Mouse (Mus musculus) splenic B cell, adult 2 months (primary cell): Measurements from ENCODE around the gene Ttll3.

Experiments used
- DNase-seq: peaks from one replicate; pipeline ENCODE4 v3.0.0-alpha.2; 2011; ENCODE audit warnings: low read depth, low spot score
- H3K27me3 ChIP-seq: 2 replicates; pipeline ENCODE4 v1.6.1; 2012; ENCODE audit warnings: mild to moderate bottlenecking, low read length, moderate library complexity, mixed read lengths; ENCODE audit not compliant: control insufficient read depth, poor library complexity, insufficient read depth, severe bottlenecking
- H3K36me3 ChIP-seq: 2 replicates; pipeline ENCODE4 v1.6.1; 2012; ENCODE audit warnings: mild to moderate bottlenecking, low read length, moderate library complexity, mixed read lengths; ENCODE audit not compliant: control insufficient read depth, poor library complexity, insufficient read depth, severe bottlenecking

Ttll3 gene

GRCm38 (mm10) chr6:113392387-113393071 is 3.5 kb downstream of the Ttll3 start:
- H3K36me3 ChIP-seq, result peaks cover 8% of the 10 kb centered on the region
- DNase-seq, result no peak
- no peaks in the 10 kb centered on the region for H3K27me3 ChIP-seq

GRCm38 (mm10) chr6:113393951-113394350 is 4.9 kb downstream of the Ttll3 start:
- DNase-seq, result no peak
- H3K36me3 ChIP-seq, result peaks cover 5% of the 10 kb centered on the region
- H3K27me3 ChIP-seq, result no peaks in the 10 kb centered on the region

GRCm38 (mm10) chr6:113394811-113395210 is 5.8 kb downstream of the Ttll3 start:
- H3K36me3 ChIP-seq, result peaks cover 4% of the 10 kb centered on the region
- H3K27me3 ChIP-seq, result no peaks in the 10 kb centered on the region
- no peak for DNase-seq

DNA sequence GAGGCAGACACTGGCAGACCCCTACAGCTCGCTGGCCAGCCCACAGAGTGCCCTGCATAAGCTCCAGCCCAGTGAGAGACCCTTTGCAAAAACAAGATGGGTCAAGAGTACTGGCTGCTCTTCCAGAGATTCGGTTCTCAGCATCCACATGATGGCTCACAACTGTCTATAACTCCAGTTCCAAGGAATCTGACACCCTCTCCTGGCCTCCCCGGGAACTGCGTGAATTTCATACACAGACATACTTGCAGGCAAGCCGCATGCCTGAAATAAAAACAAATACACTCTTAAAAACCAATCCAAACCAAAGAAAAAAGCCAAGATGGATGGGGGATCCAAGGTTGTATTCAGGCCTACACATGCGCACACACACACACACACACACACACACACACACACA is 6.4 kb downstream of the Ttll3 start:
- peaks cover 8% of the 10 kb centered on the region for H3K36me3 ChIP-seq
- DNase-seq, result no peak
- no peaks in the 10 kb centered on the region for H3K27me3 ChIP-seq

DNA sequence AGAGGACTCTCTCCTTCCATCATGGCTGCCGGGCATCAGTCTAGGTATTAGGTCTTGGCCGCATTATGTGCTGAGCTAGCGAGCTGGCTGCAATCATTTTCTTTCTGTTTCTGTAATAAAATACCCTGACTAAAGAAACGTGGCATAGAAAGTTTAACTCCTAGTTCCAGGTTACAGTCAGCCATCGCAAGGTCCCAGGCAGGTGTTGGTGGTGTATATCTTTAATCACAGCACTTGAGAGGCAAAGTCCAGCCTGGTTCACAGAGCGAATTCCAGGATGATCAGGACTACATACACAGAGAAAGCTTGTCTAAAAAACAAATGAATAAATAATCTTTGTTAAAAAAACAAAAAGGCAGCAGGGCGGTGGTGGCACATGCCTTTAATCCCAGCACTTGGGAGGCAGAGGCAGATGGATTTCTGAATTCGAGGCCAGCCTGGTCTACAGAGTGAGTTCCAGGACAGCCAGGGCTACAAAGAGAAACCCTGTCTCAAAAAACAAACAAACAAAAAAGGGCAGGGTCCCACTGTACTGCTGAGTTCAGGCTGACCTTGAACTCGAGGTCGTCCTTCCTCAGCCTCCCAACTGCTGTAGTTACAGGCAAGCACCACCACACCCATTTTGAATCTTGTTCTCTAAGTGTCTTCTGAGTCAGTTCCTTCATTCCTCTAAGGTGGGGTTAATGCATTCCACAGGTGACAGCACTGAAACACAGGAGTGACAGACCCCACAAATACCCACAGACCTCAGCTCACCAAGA is 7.4 kb downstream of the Ttll3 start:
- H3K27me3 ChIP-seq, result no peaks in the 10 kb centered on the region
- peaks cover 6% of the 10 kb centered on the region; the same call in 1 of the 2 replicates for H3K36me3 ChIP-seq
- no peak for DNase-seq

DNA sequence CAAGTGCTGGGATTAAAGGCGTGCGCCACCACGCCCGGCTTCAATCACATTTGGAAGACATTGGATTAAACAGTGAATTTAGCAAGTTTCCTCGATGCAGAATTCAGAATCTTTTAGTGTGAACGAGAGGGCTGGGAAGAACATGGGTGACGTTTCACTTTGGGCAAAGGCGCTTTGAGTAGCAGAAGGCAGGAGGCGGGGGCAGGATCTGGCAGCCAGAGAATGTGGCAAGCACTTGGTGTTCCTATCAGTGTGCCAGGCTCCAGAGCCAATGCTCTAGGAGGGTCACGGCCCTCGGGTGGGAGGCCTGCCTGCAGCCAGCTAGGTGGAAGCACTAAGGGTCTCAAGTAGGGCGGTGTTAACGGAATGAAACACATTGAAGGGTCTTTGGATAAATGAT is 13.0 kb downstream of the Ttll3 start:
- no peak for DNase-seq
- no peaks in the 10 kb centered on the region for H3K27me3 ChIP-seq
- peaks cover 6% of the 10 kb centered on the region for H3K36me3 ChIP-seq

GRCm38 (mm10) chr6:113404649-113405448 is 15.8 kb downstream of the Ttll3 start:
- no peak for DNase-seq
- H3K36me3 ChIP-seq, result peaks cover 5% of the 10 kb centered on the region
- H3K27me3 ChIP-seq, result no peaks in the 10 kb centered on the region

DNA sequence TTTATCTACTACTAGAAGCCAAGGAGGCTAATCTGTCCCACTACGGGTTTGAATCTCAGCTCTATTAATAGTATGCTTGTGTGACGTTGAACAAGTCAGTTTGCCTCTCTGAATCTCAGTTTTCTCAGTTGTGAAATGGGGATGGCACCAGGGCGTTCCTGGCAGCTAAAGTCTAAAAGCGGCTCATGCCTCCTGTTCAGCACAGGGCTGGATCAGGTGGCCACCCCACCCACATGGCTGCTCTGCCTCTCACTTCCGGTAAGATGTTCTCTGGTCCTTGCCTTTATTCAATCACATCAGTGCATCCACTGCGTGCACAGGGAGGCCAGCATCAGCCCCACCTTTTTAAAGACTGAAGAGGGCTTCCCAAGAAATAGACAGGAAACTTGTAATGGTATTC is 16.4 kb downstream of the Ttll3 start:
- Histone ChIP-seq H3K36me3 (peaks cover 3% of the 10 kb centered on the region), H3K27me3 (no peaks in the 10 kb centered on the region)
- no peak for DNase-seq

DNA sequence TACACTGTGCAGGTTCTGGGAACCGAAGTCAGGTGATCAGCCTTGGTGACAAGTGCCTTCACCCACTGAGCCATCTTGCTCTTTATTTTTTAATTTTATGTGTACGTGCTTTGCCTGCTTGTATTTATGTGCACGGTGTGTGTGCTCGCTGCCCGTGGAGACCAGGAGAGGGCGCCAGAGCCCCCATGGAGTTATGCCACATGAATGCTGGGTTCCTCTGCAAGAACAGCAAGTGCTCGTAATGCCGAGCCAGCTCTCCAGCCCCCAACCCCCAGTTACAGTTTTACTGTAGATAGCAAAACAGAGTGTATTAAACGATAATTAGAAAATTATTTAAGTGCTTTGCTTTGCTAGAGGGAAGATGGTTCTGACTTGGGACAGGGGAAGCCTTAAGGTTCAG is 17.6 kb downstream of the Ttll3 start:
- peaks cover 3% of the 10 kb centered on the region for H3K36me3 ChIP-seq
- H3K27me3 ChIP-seq, result no peaks in the 10 kb centered on the region
- DNase-seq, result peak; percentile 23

- peaks cover 3% of the 10 kb centered on the region for H3K36me3 ChIP-seq
- no peak for DNase-seq
- no peaks in the 10 kb centered on the region for H3K27me3 ChIP-seq
Measured at GRCm38 (mm10) chr6:113410001-113410400, 20.9 kb downstream of the Ttll3 start.

DNA sequence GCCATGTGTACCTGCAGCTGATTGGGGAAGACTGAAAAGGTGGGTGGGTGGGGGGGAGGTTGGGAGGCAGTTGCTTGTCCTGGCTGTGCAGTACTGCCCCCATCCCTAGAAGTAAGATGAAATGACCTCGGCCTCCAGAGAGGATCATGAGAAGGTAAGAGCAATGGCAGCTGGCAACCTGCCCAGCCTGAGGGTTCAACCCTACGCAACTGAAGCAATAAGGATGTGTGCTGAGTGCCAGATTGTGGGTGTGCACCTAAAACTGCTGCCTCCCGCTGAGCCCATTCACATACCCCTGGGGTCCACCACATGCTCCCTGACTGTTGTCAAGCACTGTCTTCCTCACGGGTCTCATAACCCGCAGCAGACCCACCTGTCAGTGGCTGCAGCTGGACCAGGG is 27.4 kb downstream of the Ttll3 start:
- no peaks in the 10 kb centered on the region for H3K27me3 ChIP-seq
- H3K36me3 ChIP-seq, result no peaks in the 10 kb centered on the region
- no peak for DNase-seq

- no peak for DNase-seq
- H3K27me3 ChIP-seq, result no peaks in the 10 kb centered on the region
- no peaks in the 10 kb centered on the region for H3K36me3 ChIP-seq
Measured at GRCm38 (mm10) chr6:113418441-113419198, 29.6 kb downstream of the Ttll3 start.

GRCm38 (mm10) chr6:113419199-113419587 is 30.1 kb downstream of the Ttll3 start, which contains the start of gene Rpusd3:
Gene Rpusd3, minus strand, starts transcription at chr6:113419340.
- Histone ChIP-seq H3K27me3 (no peaks in the 10 kb centered on the region), H3K36me3 (no peaks in the 10 kb centered on the region)
- DNase-seq, result peak; percentile 100

- Histone ChIP-seq H3K27me3 (no peaks in the 10 kb centered on the region), H3K36me3 (no peaks in the 10 kb centered on the region)
- no peak for DNase-seq
Measured at GRCm38 (mm10) chr6:113423000-113423399, 33.9 kb downstream of the Ttll3 start.
